Mouse (Mus musculus): ENCODE results near the gene S100a5. TPM values are rescaled to one million over a fixed set of nuclear protein-coding genes. Genes with fewer than 3 reads are reported as not detected.

Gene S100a5
- polyA plus RNA-seq, 1 experiment from 2014 or later = not detected

DNA sequence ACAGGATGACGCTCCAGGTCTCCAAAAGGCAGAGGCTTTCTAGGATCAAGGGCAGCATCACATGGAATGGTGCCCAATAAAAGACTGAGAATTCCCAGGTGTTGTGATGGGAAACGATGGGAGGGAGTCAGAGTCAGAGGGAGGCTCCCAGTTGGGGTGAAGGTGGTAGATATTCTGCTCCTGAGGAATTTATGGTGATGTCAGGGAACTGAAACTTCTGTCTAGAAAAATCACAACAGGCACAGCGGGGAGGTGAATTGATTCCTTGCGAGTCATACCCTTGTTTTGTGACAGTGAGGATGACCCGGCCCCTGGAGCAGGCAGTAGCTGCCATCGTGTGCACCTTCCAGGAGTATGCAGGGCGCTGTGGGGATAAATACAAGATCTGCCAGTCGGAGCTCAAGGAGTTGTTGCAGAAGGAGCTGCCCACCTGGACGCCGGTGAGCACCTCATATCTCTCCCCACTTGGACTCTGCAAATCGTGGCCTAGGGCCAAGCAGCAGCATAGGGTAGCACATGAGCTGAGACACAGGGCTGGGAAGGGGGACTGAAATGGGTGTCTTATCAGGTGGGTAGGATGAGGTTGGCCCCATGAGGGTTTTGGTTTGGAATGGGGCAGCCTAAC is 6.7 kb upstream of the S100a5 start, which contains the start of gene Gm42674:
TSS of gene Gm42674 (plus strand) at position 419 of the 625 bp plus-strand sequence.
- 88% methylated on average over 11 of the region's 11 CpGs for WGBS
- peak within 1 kb of the TSS; percentile 1 for H3K27ac ChIP-seq (replicated peaks)
- no peaks in the 10 kb centered on the region for H3K27me3 ChIP-seq (replicated peaks; ENCODE audit: low read depth, poor library complexity, severe bottlenecking)
- H3K9me3 ChIP-seq = no peaks in the 10 kb centered on the region
- H3K4me1 ChIP-seq = peaks cover 54% of the 10 kb centered on the region
- no peaks in the 10 kb centered on the region for H3K36me3 ChIP-seq (replicated peaks)
- H3K4me3 ChIP-seq = no peak within 1 kb of the TSS
- no peak for DNase-seq (ENCODE audit: low spot score)

DNA sequence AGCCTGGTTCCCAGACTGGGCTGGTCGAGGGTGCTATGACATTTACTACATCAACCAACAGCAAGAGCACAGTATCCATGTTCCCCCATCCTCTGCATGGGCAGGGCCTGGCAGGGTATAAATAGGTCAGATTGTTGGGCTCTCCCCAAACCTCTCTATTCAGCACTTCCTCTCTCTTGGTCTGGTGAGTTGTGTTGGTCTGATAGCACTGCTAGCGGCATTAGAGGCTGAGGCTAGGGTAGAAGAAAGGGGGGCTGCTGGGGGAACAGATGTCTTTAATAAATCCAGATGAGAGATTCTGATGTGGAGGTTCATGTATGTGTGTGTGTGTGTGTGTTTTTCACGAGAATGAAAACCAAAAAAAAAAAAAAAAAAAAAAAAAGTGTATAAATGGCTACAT is 4.7 kb upstream of the S100a5 start, which contains the start of gene S100a4:
TSS of gene S100a4 (plus strand) at position 149 of the 400 bp plus-strand sequence.
- WGBS = 42% methylated on average over 3 of the region's 3 CpGs
- peaks cover 46% of the 10 kb centered on the region for H3K4me1 ChIP-seq
- no peaks in the 10 kb centered on the region for H3K9me3 ChIP-seq
- DNase-seq (ENCODE audit: low spot score) = no peak
- peak within 1 kb of the TSS; percentile 75 for H3K27ac ChIP-seq (replicated peaks)
- H3K4me3 ChIP-seq = no peak within 1 kb of the TSS
- no peaks in the 10 kb centered on the region for H3K27me3 ChIP-seq (replicated peaks; ENCODE audit: low read depth, poor library complexity, severe bottlenecking)
- H3K36me3 ChIP-seq (replicated peaks) = no peaks in the 10 kb centered on the region

DNA sequence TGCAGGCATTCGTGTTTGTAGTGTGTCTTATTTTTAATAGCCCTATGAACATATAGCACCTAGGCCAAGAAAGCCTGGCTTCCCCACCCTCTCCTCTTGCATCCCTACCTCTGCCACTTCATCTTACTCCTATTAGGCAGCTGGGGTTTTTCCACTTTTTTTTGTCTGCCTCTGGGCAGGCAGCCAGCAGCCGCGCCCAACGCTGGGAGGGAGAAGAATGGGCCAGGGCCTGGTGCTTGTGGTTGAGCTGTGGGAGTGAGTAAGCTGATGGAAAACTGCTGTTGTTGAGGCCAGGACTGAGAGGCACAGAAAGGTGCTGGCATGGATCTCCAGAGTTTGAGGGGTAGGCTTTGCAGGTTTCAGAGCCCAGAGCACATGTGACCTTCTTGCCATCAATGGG is 3.9 kb upstream of the S100a5 start:
- Histone ChIP-seq H3K9me3 (no peaks in the 10 kb centered on the region), H3K27me3 (replicated peaks; ENCODE audit: low read depth, poor library complexity, severe bottlenecking) (no peaks in the 10 kb centered on the region), H3K27ac (replicated peaks) (peak overlapping the region; percentile 73), H3K4me1 (peaks cover 46% of the 10 kb centered on the region), H3K4me3 (no peak overlapping the region), H3K36me3 (replicated peaks) (no peaks in the 10 kb centered on the region)
- no peak for DNase-seq (ENCODE audit: low spot score)
- WGBS = 76% methylated on average over 4 of the region's 4 CpGs

DNA sequence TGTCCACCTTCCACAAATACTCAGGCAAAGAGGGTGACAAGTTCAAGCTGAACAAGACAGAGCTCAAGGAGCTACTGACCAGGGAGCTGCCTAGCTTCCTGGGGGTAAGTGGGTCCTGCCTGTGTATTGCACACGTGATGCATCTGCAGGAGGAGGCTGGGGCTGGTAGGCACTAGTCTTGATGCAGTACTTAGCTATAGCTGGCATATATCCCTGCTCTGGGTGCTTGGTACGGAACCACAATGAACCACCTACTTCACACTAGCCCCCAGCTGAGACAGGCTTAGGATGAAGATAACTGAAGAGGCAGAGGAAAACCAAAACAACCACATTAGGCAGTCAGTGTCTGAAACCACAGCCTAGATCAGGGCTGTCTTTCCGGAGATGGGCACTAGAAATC is 3.3 kb upstream of the S100a5 start:
- H3K27ac ChIP-seq (replicated peaks) = peak overlapping the region; percentile 73; the same call in 1 of the 2 replicates
- peaks cover 40% of the 10 kb centered on the region for H3K4me1 ChIP-seq
- H3K4me3 ChIP-seq = no peak overlapping the region
- 80% methylated on average over 3 of the region's 3 CpGs for WGBS
- no peaks in the 10 kb centered on the region for H3K27me3 ChIP-seq (replicated peaks; ENCODE audit: low read depth, poor library complexity, severe bottlenecking)
- H3K36me3 ChIP-seq (replicated peaks) = no peaks in the 10 kb centered on the region
- DNase-seq (ENCODE audit: low spot score) = no peak
- H3K9me3 ChIP-seq = no peaks in the 10 kb centered on the region

DNA sequence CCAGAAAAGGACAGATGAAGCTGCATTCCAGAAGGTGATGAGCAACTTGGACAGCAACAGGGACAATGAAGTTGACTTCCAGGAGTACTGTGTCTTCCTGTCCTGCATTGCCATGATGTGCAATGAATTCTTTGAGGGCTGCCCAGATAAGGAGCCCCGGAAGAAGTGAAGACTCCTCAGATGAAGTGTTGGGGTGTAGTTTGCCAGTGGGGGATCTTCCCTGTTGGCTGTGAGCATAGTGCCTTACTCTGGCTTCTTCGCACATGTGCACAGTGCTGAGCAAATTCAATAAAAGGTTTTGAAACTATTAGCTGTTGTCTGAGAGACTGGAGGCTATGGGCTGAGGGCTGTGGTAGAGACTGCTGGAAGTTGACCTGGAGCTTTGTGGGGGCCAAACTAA is 2.6 kb upstream of the S100a5 start:
- WGBS = 76% methylated on average over 2 of the region's 2 CpGs
- H3K9me3 ChIP-seq = no peaks in the 10 kb centered on the region
- H3K4me3 ChIP-seq = no peak overlapping the region
- no peaks in the 10 kb centered on the region for H3K36me3 ChIP-seq (replicated peaks)
- peaks cover 39% of the 10 kb centered on the region for H3K4me1 ChIP-seq
- H3K27me3 ChIP-seq (replicated peaks; ENCODE audit: low read depth, poor library complexity, severe bottlenecking) = no peaks in the 10 kb centered on the region
- DNase-seq (ENCODE audit: low spot score) = no peak
- H3K27ac ChIP-seq (replicated peaks) = peak overlapping the region; percentile 73

DNA sequence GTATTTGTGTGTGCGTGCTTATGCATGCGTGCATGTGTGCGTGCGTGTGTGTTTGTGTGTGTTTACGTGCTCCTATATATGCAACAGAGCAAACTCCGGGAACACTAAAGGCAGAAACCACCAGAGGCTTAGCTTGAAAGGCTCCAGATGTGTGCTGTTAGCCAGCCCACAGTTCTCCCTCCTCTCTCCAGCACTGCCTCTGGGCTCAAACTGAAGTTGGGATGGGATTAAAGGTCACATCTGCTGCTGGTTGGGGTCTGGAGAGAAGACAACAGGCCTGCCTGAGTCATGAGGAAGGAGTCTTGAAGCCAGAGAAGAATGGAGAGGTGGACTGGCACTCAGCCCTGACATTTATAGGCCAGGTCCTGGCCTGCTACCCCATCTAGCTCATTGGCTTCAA is 2.1 kb upstream of the S100a5 start:
- peak; percentile 79 for DNase-seq (ENCODE audit: low spot score)
- Histone ChIP-seq H3K4me3 (no peak overlapping the region), H3K36me3 (replicated peaks) (no peaks in the 10 kb centered on the region), H3K4me1 (peaks cover 41% of the 10 kb centered on the region), H3K27ac (replicated peaks) (peak overlapping the region; percentile 73), H3K27me3 (replicated peaks; ENCODE audit: low read depth, poor library complexity, severe bottlenecking) (no peaks in the 10 kb centered on the region), H3K9me3 (no peaks in the 10 kb centered on the region)
- WGBS = 68% methylated on average over 6 of the region's 6 CpGs

DNA sequence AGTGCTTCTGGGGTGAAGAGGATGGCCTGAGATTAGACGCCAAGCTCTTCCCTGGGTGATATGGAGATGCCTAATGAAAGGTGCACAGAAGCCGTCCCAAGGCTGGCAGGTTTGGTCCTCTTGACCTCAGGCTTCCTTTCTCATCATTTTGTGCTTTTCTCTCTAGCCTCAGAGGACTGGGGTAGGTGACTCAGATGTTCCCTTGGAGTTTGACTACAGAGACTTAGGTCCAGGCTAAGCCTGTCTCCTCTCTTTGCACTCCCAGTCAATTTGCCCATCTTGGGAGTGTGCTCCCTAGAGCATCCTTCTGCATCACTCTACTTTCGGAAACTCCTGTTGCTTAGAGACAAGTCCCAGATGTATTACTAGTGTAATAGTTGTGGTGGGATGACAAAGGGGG is 962 bp upstream of the S100a5 start:
- Histone ChIP-seq H3K9me3 (no peaks in the 10 kb centered on the region), H3K27ac (replicated peaks) (peak overlapping the region; percentile 48; the same call in 1 of the 2 replicates), H3K36me3 (replicated peaks) (no peaks in the 10 kb centered on the region), H3K4me1 (peaks cover 41% of the 10 kb centered on the region), H3K27me3 (replicated peaks; ENCODE audit: low read depth, poor library complexity, severe bottlenecking) (no peaks in the 10 kb centered on the region), H3K4me3 (no peak overlapping the region)
- WGBS = 83% methylated on average over 3 of the region's 3 CpGs
- DNase-seq (ENCODE audit: low spot score) = no peak

DNA sequence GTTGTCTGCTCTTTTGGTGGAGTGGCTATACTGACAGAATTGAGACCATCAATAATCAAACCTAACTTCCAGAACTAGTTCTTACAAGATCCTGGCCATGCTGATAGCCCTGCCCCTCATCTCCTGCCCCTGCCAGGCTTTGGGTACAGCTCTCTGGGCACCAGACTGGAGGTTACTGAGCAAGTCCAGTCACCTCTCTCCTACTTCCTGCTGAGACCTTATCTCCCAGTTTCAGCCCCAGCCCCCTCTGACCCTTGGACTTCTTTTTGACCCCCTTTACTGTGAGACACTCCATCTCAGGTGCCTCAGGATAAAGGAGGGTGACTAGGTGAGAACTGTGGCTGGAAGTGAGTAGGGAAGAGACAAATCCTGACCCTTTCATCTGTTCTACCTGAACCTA is 779 bp downstream of the S100a5 start:
- Histone ChIP-seq H3K4me1 (peaks cover 47% of the 10 kb centered on the region), H3K36me3 (replicated peaks) (no peaks in the 10 kb centered on the region), H3K27me3 (replicated peaks; ENCODE audit: low read depth, poor library complexity, severe bottlenecking) (peaks cover 10% of the 10 kb centered on the region), H3K4me3 (no peak overlapping the region), H3K27ac (replicated peaks) (no peak overlapping the region), H3K9me3 (no peaks in the 10 kb centered on the region)
- DNase-seq (ENCODE audit: low spot score) = no peak

DNA sequence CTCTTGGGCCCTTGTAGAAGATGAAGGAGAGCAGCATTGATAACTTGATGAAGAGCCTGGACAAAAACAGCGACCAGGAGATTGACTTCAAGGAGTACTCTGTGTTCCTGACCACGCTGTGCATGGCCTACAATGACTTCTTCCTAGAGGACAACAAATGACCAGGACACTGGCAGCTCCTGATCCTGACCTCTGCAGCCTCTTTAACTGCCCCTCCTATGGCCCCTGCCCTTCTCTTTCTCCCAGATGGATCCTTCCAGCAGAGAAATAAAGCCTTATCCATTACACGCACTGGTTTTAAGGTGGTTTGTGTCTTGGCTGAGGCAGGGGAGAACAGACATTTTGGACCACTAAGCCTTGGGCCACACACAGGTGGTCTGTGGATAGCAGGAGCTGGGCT is 3.2 kb downstream of the S100a5 start:
- H3K27ac ChIP-seq (replicated peaks) = no peak overlapping the region
- H3K27me3 ChIP-seq (replicated peaks; ENCODE audit: low read depth, poor library complexity, severe bottlenecking) = peaks cover 11% of the 10 kb centered on the region
- no peak overlapping the region for H3K4me3 ChIP-seq
- peaks cover 29% of the 10 kb centered on the region for H3K4me1 ChIP-seq
- H3K36me3 ChIP-seq (replicated peaks) = no peaks in the 10 kb centered on the region
- WGBS = 88% methylated on average over 3 of the region's 3 CpGs
- DNase-seq (ENCODE audit: low spot score) = no peak
- no peaks in the 10 kb centered on the region for H3K9me3 ChIP-seq

DNA sequence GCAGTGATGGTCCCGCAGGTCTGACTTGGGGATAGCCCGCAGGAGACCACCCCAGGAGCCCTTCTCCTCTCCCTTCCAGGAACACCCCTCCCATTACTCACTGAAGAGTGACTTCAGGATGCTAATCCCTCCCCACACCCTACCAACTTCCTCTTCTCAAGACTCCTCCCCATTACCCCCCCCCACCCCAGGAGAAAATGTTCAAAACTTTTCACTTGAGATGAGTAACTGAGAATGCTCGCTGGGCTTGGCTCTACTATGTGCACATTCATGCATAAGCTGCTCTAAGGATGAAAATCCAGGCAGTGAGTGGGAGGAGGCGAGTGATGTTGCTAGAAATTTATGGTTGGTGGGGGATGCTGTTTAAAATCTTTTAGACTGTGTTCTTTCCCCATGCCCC is 3.7 kb downstream of the S100a5 start:
- Histone ChIP-seq H3K36me3 (replicated peaks) (no peaks in the 10 kb centered on the region), H3K4me1 (peaks cover 28% of the 10 kb centered on the region), H3K27me3 (replicated peaks; ENCODE audit: low read depth, poor library complexity, severe bottlenecking) (peaks cover 11% of the 10 kb centered on the region), H3K27ac (replicated peaks) (no peak overlapping the region), H3K9me3 (no peaks in the 10 kb centered on the region), H3K4me3 (no peak overlapping the region)
- DNase-seq (ENCODE audit: low spot score) = no peak
- WGBS = 66% methylated on average over 4 of the region's 4 CpGs

DNA sequence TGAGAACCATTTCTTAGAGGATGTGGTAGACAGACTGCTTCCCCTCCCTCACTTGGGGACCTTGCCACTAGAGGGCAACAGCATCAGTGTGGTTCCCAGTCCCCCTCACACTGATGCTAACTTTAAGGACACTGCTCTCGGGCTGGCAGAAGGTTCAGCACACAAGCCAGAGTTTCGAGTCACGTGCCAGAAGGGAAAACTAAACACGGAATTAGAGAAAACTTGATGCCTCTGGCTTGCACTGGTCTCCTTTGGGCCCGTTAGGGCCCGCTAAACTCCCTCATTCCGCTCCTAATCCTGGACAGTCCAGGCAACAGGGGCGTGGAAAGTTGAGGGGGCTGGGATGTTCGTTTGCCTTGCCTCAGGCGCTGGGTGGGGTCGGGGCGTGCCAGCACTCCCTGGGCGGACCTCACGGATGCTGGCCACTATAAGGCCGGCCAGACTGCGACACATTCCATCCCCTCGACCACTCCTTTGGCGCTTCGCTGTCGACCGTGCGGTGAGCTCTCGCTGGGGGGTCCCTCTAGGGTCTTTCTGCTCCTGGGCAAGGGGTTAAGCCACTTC is 4.5 kb downstream of the S100a5 start, which contains the start of gene S100a6:
TSS of gene S100a6 (plus strand) at position 155 of the 564 bp plus-strand sequence.
- H3K27ac ChIP-seq (replicated peaks) = peak within 1 kb of the TSS; percentile 63
- no peaks in the 10 kb centered on the region for H3K36me3 ChIP-seq (replicated peaks)
- under 1% methylated on average over 23 of the region's 23 CpGs for WGBS
- H3K4me1 ChIP-seq = peaks cover 28% of the 10 kb centered on the region
- H3K9me3 ChIP-seq = no peaks in the 10 kb centered on the region
- peak; percentile 78 for DNase-seq (ENCODE audit: low spot score)
- peak within 1 kb of the TSS; percentile 59 for H3K4me3 ChIP-seq
- H3K27me3 ChIP-seq (replicated peaks; ENCODE audit: low read depth, poor library complexity, severe bottlenecking) = peaks cover 11% of the 10 kb centered on the region

DNA sequence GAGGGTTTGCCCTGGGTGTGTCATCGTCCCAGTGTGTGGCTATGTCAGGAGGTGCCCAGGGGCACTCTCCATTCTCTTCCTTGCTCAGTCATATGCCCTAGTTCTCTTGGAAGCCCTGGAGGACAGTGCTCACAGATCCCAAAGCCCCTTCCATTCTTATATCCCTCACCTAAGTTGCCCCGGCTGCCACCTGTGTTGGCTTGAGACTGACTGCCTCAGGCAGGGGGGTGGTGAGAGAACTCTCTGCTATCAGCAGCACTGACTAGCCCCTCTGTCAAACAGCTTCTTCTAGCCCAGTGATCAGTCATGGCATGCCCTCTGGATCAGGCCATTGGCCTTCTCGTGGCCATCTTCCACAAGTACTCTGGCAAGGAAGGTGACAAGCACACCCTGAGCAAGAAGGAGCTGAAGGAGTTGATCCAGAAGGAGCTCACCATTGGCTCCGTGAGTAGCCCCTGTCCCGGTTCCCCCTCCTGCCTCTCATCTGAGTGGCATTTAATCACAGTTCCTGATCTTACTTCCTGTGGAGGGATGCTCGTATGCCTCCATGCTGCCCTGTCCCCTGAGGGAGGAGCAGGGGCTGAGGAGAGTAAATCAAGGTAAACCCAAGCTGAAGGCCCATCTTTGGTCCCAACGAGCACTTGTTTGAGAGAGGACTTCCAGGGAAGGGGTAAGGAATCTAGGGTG is 5.3 kb downstream of the S100a5 start:
- Histone ChIP-seq H3K4me1 (peaks cover 28% of the 10 kb centered on the region), H3K27ac (replicated peaks) (no peak overlapping the region), H3K27me3 (replicated peaks; ENCODE audit: low read depth, poor library complexity, severe bottlenecking) (peaks cover 11% of the 10 kb centered on the region), H3K36me3 (replicated peaks) (no peaks in the 10 kb centered on the region), H3K4me3 (peak overlapping the region; percentile 59), H3K9me3 (no peaks in the 10 kb centered on the region)
- 50% methylated on average over 7 of the region's 7 CpGs for WGBS
- no peak for DNase-seq (ENCODE audit: low spot score)

DNA sequence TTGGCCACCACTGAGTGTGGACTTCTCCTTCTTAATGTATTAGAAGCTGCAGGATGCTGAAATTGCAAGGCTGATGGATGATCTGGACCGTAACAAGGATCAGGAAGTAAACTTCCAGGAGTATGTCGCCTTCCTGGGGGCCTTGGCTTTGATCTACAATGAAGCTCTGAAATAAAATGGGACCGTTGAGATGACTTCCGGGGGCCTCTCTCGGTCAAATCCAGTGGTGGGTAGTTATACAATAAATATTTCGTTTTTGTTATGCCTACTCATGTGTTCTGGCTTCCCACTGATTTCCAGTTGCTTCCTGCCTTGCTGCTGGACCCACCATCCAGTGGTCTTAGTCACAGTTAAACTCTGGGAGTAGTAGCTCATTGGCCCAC is 5.8 kb downstream of the S100a5 start:
- no peak for DNase-seq (ENCODE audit: low spot score)
- no peaks in the 10 kb centered on the region for H3K36me3 ChIP-seq (replicated peaks)
- WGBS = 87% methylated on average over 6 of the region's 6 CpGs
- no peak overlapping the region for H3K27ac ChIP-seq (replicated peaks)
- no peak overlapping the region for H3K4me3 ChIP-seq
- H3K9me3 ChIP-seq = no peaks in the 10 kb centered on the region
- H3K4me1 ChIP-seq = peaks cover 28% of the 10 kb centered on the region
- H3K27me3 ChIP-seq (replicated peaks; ENCODE audit: low read depth, poor library complexity, severe bottlenecking) = peaks cover 11% of the 10 kb centered on the region

All from embryonic facial prominence, embryonic 10.5 days (tissue).